Mouse (Mus musculus) erythroid progenitor cell, adult 5-6 weeks (primary cell): ENCODE results near the gene 1700093K21Rik. TPM values are rescaled to one million over a fixed set of nuclear protein-coding genes. Genes with fewer than 3 reads are reported as not detected.

Source experiments
- total RNA-seq, 2 experiments: library from RNA; stranded (forward) in 1 of 2; stranded (reverse) in 1 of 2; fragments of 150-400 nt in 1 of 2; fragments of 186-747, 209-891 nt in 1 of 2; gene quantifications; 2 replicates each; pipeline versions ENCODE4 v1.2.3 to v1.2.4; 2015 to 2017; ENCODE audit warnings: low replicate concordance in 2 of 2

1700093K21Rik gene
- total RNA-seq, 2 experiments from 2014 or later = not detected

Other genes with a start within 250 kb of the 1700093K21Rik start
- gene Usp34, start 214.3 kb downstream of the 1700093K21Rik start, total RNA-seq (2015; ENCODE audit: low replicate concordance) = 73.5 and 161 TPM in 2 replicates
- gene Usp34, start 214.3 kb downstream of the 1700093K21Rik start, total RNA-seq (2017; ENCODE audit: low replicate concordance) = 69.0 and 77.5 TPM in 2 replicates
- 40.7 and 44.7 TPM in 2 replicates for gene Ahsa2, start 23.1 kb downstream of the 1700093K21Rik start, total RNA-seq (2015; ENCODE audit: low replicate concordance)
- gene Ahsa2, start 23.1 kb downstream of the 1700093K21Rik start, total RNA-seq (2017; ENCODE audit: low replicate concordance) = 18.7 and 20.8 TPM in 2 replicates
- gene 0610010F05Rik, start 112.5 kb upstream of the 1700093K21Rik start, total RNA-seq (2015; ENCODE audit: low replicate concordance) = 4.7 and 16.8 TPM in 2 replicates
- 3.0 and 3.9 TPM in 2 replicates for gene 0610010F05Rik, start 112.5 kb upstream of the 1700093K21Rik start, total RNA-seq (2017; ENCODE audit: low replicate concordance)
- 14.7 and 18.0 TPM in 2 replicates for gene Pus10, start 144.5 kb upstream of the 1700093K21Rik start, total RNA-seq (2015; ENCODE audit: low replicate concordance)
- gene Pus10, start 144.5 kb upstream of the 1700093K21Rik start, total RNA-seq (2017; ENCODE audit: low replicate concordance) = 4.1 and 23.0 TPM in 2 replicates
- 3.8 and 6.5 TPM in 2 replicates for gene Pex13, start 144.8 kb upstream of the 1700093K21Rik start, total RNA-seq (2015; ENCODE audit: low replicate concordance)
- 4.4 and 10.9 TPM in 2 replicates for gene Pex13, start 144.8 kb upstream of the 1700093K21Rik start, total RNA-seq (2017; ENCODE audit: low replicate concordance)
- 6.3 and 7.6 TPM in 2 replicates for gene Rel, start 249.8 kb upstream of the 1700093K21Rik start, total RNA-seq (2015; ENCODE audit: low replicate concordance)
- gene Rel, start 249.8 kb upstream of the 1700093K21Rik start, total RNA-seq (2017; ENCODE audit: low replicate concordance) = 0.90 and 1.2 TPM in 2 replicates